8 mouse cellular contexts compared by ENCODE assay signal in genomic region chr5:142630224-142630623, GRCm38 (mm10). TPM values are rescaled to one million over a fixed set of nuclear protein-coding genes. Genes with fewer than 3 reads are reported as not detected.
A peak's percentile ranks its signal among the peaks of the same experiment; 100 is the strongest.
DNase-seq lines count a peak whose midpoint lies in the region; ATAC-seq and TF ChIP-seq lines count a peak whose summit lies in the region.

No protein-coding gene starts in this region.

- peaks cover 12% of the 10 kb centered on the region for H3K4me1 ChIP-seq in bone marrow macrophage, adult 2 months (ENCODE audit: control insufficient read depth, insufficient read depth, low read length)
- H3K4me1 ChIP-seq in heart, embryonic 11.5 days (ENCODE audit: control insufficient read depth, insufficient read depth, low read length) = peaks cover 9% of the 10 kb centered on the region
- peaks cover 12% of the 10 kb centered on the region for H3K4me1 ChIP-seq in limb, embryonic 12.5 days (replicated peaks)

- peak overlapping the region; percentile 81 for H3K9ac ChIP-seq in heart, embryonic 11.5 days (ENCODE audit: low read depth, low read length)
- H3K9ac ChIP-seq in limb, embryonic 12.5 days (replicated peaks) = peak overlapping the region; percentile 89

- H3K9me3 ChIP-seq in heart, embryonic 11.5 days (replicated peaks; ENCODE audit: control insufficient read depth, low read length) = no peaks in the 10 kb centered on the region
- no peaks in the 10 kb centered on the region for H3K9me3 ChIP-seq in limb, embryonic 12.5 days

- no peak for ATAC-seq in heart, embryonic 11.5 days (replicated peaks; ENCODE audit: insufficient number of reproducible peaks, low FRiP score, low TSS enrichment)
- no peak for ATAC-seq in limb, embryonic 12.5 days (ENCODE audit: insufficient number of reproducible peaks, insufficient read depth, low FRiP score, low TSS enrichment, low read depth)
- peak; percentile 67 for ATAC-seq in monocyte, adult 5-6 weeks (replicated peaks; ENCODE audit: insufficient number of reproducible peaks, low FRiP score, low TSS enrichment, poor library complexity, severe bottlenecking)

- no peaks in the 10 kb centered on the region for H3K27me3 ChIP-seq in heart, embryonic 11.5 days (ENCODE audit: control insufficient read depth, insufficient read depth, low read length)
- H3K27me3 ChIP-seq in limb, embryonic 12.5 days = no peaks in the 10 kb centered on the region

- peaks cover 10% of the 10 kb centered on the region for H3K36me3 ChIP-seq in heart, embryonic 11.5 days (ENCODE audit: control insufficient read depth, insufficient read depth, low read length)
- peaks cover 30% of the 10 kb centered on the region for H3K36me3 ChIP-seq in limb, embryonic 12.5 days

- no peak for TF ChIP-seq CTCF in bone marrow macrophage, adult 2 months (IDR thresholded peaks at IDR 0.05; ENCODE audit: low read depth, low read length)

- peak; percentile 26 for DNase-seq in kidney, adult 11 months
- DNase-seq in kidney, postnatal 25 days = no peak
- no peak for DNase-seq in spleen, postnatal 4 days (ENCODE audit: low spot score in 2 of 2)
- no peak for DNase-seq in cerebellum, postnatal 14 days

- peak overlapping the region; percentile 75 for H3K4me3 ChIP-seq in bone marrow macrophage, adult 2 months (ENCODE audit: insufficient read depth, low read length)
- H3K4me3 ChIP-seq in heart, embryonic 11.5 days (ENCODE audit: low read depth, low read length) = peak overlapping the region; percentile 63
- peak overlapping the region; percentile 98 for H3K4me3 ChIP-seq in limb, embryonic 12.5 days (replicated peaks)

- no peak overlapping the region; the same call in 1 of the 2 replicates for H3K27ac ChIP-seq in bone marrow macrophage, adult 2 months (ENCODE audit: insufficient read depth, low read depth, low read length)
- H3K27ac ChIP-seq in heart, embryonic 11.5 days (ENCODE audit: low read depth, low read length) = no peak overlapping the region
- H3K27ac ChIP-seq in limb, embryonic 12.5 days = no peak overlapping the region; the same call in 1 of the 2 replicates

- WGBS in heart, embryonic 11.5 days (ENCODE audit: insufficient replicate concordance) = 13% methylated on average over 6 of the region's 6 CpGs
- WGBS in limb, embryonic 12.5 days = 12% methylated on average over 6 of the region's 6 CpGs

- peak overlapping the region; percentile 77 for H3K4me2 ChIP-seq in heart, embryonic 11.5 days
- H3K4me2 ChIP-seq in limb, embryonic 12.5 days = peak overlapping the region; percentile 81

- no peak for TF ChIP-seq POLR2A in bone marrow macrophage, adult 2 months (IDR thresholded peaks at IDR 0.05; ENCODE audit: borderline replicate concordance, low read depth, low read length)

RNA-seq across cellular contexts. Expression of gene Wipi2, which starts 2.7 kb away (rescaled TPM):
- 29.9 and 31.6 TPM in 2 replicates for polyA plus RNA-seq in bone marrow macrophage, adult 2 months (2012; ENCODE audit: insufficient read depth, insufficient read length, missing spikeins)
- polyA plus RNA-seq in heart, embryonic 11.5 days (2014; fragmentation: Nextera tagmentation; extraction: Ambion mirVana) = 28.3 and 38.3 TPM in 2 replicates
- 68.3 and 69.9 TPM in 2 replicates for polyA plus RNA-seq in limb, embryonic 12.5 days (2016; fragmentation: Nextera tagmentation; extraction: Ambion mirVana)
- 32.8 to 45.3 TPM (median 37.6 TPM) in 3 replicates for total RNA-seq in monocyte, adult 5-6 weeks (2017)

RNA-seq across cellular contexts. Expression of gene Mmd2, which starts 21.6 kb away (rescaled TPM):
- polyA plus RNA-seq in bone marrow macrophage, adult 2 months (2012; ENCODE audit: insufficient read depth, insufficient read length, missing spikeins) = not detected in 2 replicates
- polyA plus RNA-seq in heart, embryonic 11.5 days (2014; fragmentation: Nextera tagmentation; extraction: Ambion mirVana) = 0.13 and 0.29 TPM in 2 replicates
- 1.2 and 1.3 TPM in 2 replicates for polyA plus RNA-seq in limb, embryonic 12.5 days (2016; fragmentation: Nextera tagmentation; extraction: Ambion mirVana)
- not detected in 3 replicates for total RNA-seq in monocyte, adult 5-6 weeks (2017)
